Mouse (Mus musculus) heart, postnatal 0 days (tissue): ENCODE measurements around the gene Dnase1l3. TPM values are rescaled to one million over a fixed set of nuclear protein-coding genes. Genes with fewer than 3 reads are reported as not detected.

ENCODE experiments used
- ATAC-seq: fragments of 200-750 bp; cut with Nextera tagmentation; 2 replicates; pipeline ENCODE4 v1.8.0; 2017; ENCODE audit warnings: low read depth, moderate number of reproducible peaks, moderate library complexity; ENCODE audit not compliant: insufficient read depth
- DNase-seq: peaks from one replicate; pipeline ENCODE4 v3.0.0-alpha.2; 2016; ENCODE audit warnings: low spot score
- H3K27ac ChIP-seq: fragments of 300-500 bp; sonication (generic); 2 replicates; pipeline ENCODE4 v1.5.1; 2014; ENCODE audit warnings: low read depth, mild to moderate bottlenecking
- H3K27me3 ChIP-seq: fragments of 300-500 bp; sonication (generic); 2 replicates; pipeline ENCODE4 v1.6.1; 2014; ENCODE audit warnings: low read length, mixed read lengths; ENCODE audit not compliant: control insufficient read depth, insufficient read depth
- H3K36me3 ChIP-seq: fragments of 300-500 bp; sonication (generic); replicated peaks from 2 replicates; pipeline ENCODE4 v1.6.1; 2014; ENCODE audit warnings: low read length, mixed read lengths; ENCODE audit not compliant: control insufficient read depth, insufficient read depth
- H3K4me1 ChIP-seq: fragments of 300-500 bp; sonication (generic); 2 replicates; pipeline ENCODE4 v1.6.1; 2014; ENCODE audit warnings: antibody characterized with exemption; ENCODE audit not compliant: control insufficient read depth, insufficient read depth
- H3K4me2 ChIP-seq: fragments of 300-500 bp; sonication (generic); 2 replicates; pipeline ENCODE4 v1.6.1; 2014; ENCODE audit warnings: low read depth, mild to moderate bottlenecking, low read length, moderate library complexity
- H3K4me3 ChIP-seq: fragments of 300-500 bp; sonication (generic); 2 replicates; pipeline ENCODE4 v1.5.1; 2014; ENCODE audit warnings: low read depth, low read length
- H3K9ac ChIP-seq: fragments of 300-500 bp; sonication (generic); replicated peaks from 2 replicates; pipeline ENCODE4 v1.6.1; 2014; ENCODE audit warnings: low read depth, low read length, mixed read lengths
- H3K9me3 ChIP-seq: fragments of 300-500 bp; sonication (generic); replicated peaks from 2 replicates; pipeline ENCODE4 v1.6.1; 2016; ENCODE audit warnings: low read length; ENCODE audit not compliant: control insufficient read depth
- CTCF ChIP-seq: IDR thresholded peaks from 2 replicates; pipeline ENCODE4 v1.5.1; 2016; ENCODE audit warnings: antibody characterized with exemption, control low read depth, low read depth
- EP300 ChIP-seq: IDR thresholded peaks from 2 replicates; pipeline ENCODE4 v1.6.1; 2016; ENCODE audit warnings: antibody characterized with exemption, low read depth
- WGBS: fragments of 180-500 bp; shearing (Covaris S2); extraction: QIAGEN DNeasy Blood & Tissue Kit; methylation state at CpG from one replicate; pipeline ENCODE4 v1.1.7; 2014; 5-methylcytosine and 5-hydroxymethylcytosine counted together
- polyA plus RNA-seq: library from polyadenylated mRNA; unstranded; fragments of >200 nt; fragmentation: Nextera tagmentation; extraction: Ambion mirVana; gene quantifications from 2 replicates; pipeline ENCODE4 v1.2.1, GENCODE M21; 2015
- total RNA-seq: library from RNA; depleted of rRNA; stranded (reverse); fragments of >200 nt; gene quantifications from 2 replicates; pipeline ENCODE4 v1.2.3, GENCODE M21; 2014; ENCODE audit warnings: low replicate concordance

Dnase1l3 gene
- total and polyA plus RNA-seq, 2 experiments from 2014 or later, result 0.03 TPM; not detected in 1

GRCm38 (mm10) chr14:7989961-7990360 is 4.4 kb downstream of the Dnase1l3 start:
- no peak for TF ChIP-seq CTCF
- TF ChIP-seq EP300, result no peak
- Histone ChIP-seq H3K9me3 (no peaks in the 10 kb centered on the region), H3K36me3 (no peaks in the 10 kb centered on the region), H3K4me3 (no peak overlapping the region), H3K4me1 (no peaks in the 10 kb centered on the region), H3K9ac (no peak overlapping the region), H3K27ac (no peak overlapping the region), H3K4me2 (no peak overlapping the region), H3K27me3 (no peaks in the 10 kb centered on the region)
- no peak for ATAC-seq
- WGBS, result 44% methylated on average over 3 of the region's 3 CpGs
- no peak for DNase-seq

- WGBS, result 58% methylated on average over 1 of the region's 1 CpGs
- H3K9me3 ChIP-seq, result no peaks in the 10 kb centered on the region
- no peak overlapping the region for H3K9ac ChIP-seq
- H3K36me3 ChIP-seq, result no peaks in the 10 kb centered on the region
- no peak for TF ChIP-seq EP300
- ATAC-seq (no peak), DNase-seq (no peak)
- H3K4me1 ChIP-seq, result no peaks in the 10 kb centered on the region
- no peaks in the 10 kb centered on the region for H3K27me3 ChIP-seq
- no peak overlapping the region for H3K4me3 ChIP-seq
- H3K4me2 ChIP-seq, result no peak overlapping the region
- no peak overlapping the region for H3K27ac ChIP-seq
Measured at GRCm38 (mm10) chr14:7989371-7989770, 5.0 kb downstream of the Dnase1l3 start.

GRCm38 (mm10) chr14:7986913-7987312 is 7.5 kb downstream of the Dnase1l3 start:
- TF ChIP-seq EP300 (no peak), CTCF (no peak)
- DNase-seq (no peak), ATAC-seq (no peak)
- Histone ChIP-seq H3K27ac (no peak overlapping the region), H3K9ac (no peak overlapping the region), H3K4me2 (no peak overlapping the region), H3K4me1 (no peaks in the 10 kb centered on the region), H3K36me3 (no peaks in the 10 kb centered on the region), H3K4me3 (no peak overlapping the region), H3K9me3 (no peaks in the 10 kb centered on the region), H3K27me3 (no peaks in the 10 kb centered on the region)
- 91% methylated on average over 6 of the region's 6 CpGs for WGBS

- Histone ChIP-seq H3K4me2 (no peak overlapping the region), H3K4me1 (no peaks in the 10 kb centered on the region), H3K9ac (no peak overlapping the region), H3K27me3 (no peaks in the 10 kb centered on the region), H3K9me3 (no peaks in the 10 kb centered on the region), H3K27ac (no peak overlapping the region), H3K4me3 (no peak overlapping the region), H3K36me3 (no peaks in the 10 kb centered on the region)
- ATAC-seq (no peak), DNase-seq (no peak)
- TF ChIP-seq CTCF (no peak), EP300 (no peak)
- 96% methylated on average over 1 of the region's 1 CpGs for WGBS
Measured at GRCm38 (mm10) chr14:7981226-7981625, 13.1 kb downstream of the Dnase1l3 start.

GRCm38 (mm10) chr14:7978183-7978582 is 16.2 kb downstream of the Dnase1l3 start:
- Histone ChIP-seq H3K9ac (no peak overlapping the region), H3K4me2 (no peak overlapping the region), H3K4me1 (no peaks in the 10 kb centered on the region), H3K4me3 (no peak overlapping the region), H3K27me3 (no peaks in the 10 kb centered on the region), H3K27ac (no peak overlapping the region), H3K9me3 (no peaks in the 10 kb centered on the region), H3K36me3 (no peaks in the 10 kb centered on the region)
- WGBS, result 58% methylated on average over 1 of the region's 1 CpGs
- ATAC-seq (no peak), DNase-seq (no peak)
- TF ChIP-seq EP300, result no peak
- TF ChIP-seq CTCF, result no peak

- no peak overlapping the region for H3K4me3 ChIP-seq
- no peak overlapping the region for H3K9ac ChIP-seq
- TF ChIP-seq EP300 (no peak), CTCF (no peak)
- no peak overlapping the region for H3K27ac ChIP-seq
- no peaks in the 10 kb centered on the region for H3K4me1 ChIP-seq
- H3K27me3 ChIP-seq, result no peaks in the 10 kb centered on the region
- no peaks in the 10 kb centered on the region for H3K36me3 ChIP-seq
- no peak overlapping the region for H3K4me2 ChIP-seq
- DNase-seq (no peak), ATAC-seq (no peak)
- no peaks in the 10 kb centered on the region for H3K9me3 ChIP-seq
- WGBS, result 89% methylated on average over 1 of the region's 1 CpGs
Measured at GRCm38 (mm10) chr14:7977471-7977870, 16.9 kb downstream of the Dnase1l3 start.
